Mouse (Mus musculus): ENCODE results near the gene Rec8. TPM values are rescaled to one million over a fixed set of nuclear protein-coding genes. Genes with fewer than 3 reads are reported as not detected.

The Rec8 gene
- total RNA-seq, 2 experiments from 2014 or later: 0.53 to 0.67 TPM

GRCm38 (mm10) chr14:55591331-55591891 is 26.4 kb upstream of the Rec8 start, which contains the start of gene Rnf31:
Rnf31 (plus strand) TSS chr14:55591708.
- intact Hi-C loops (cut with DNase I): no loop called here
- DNase-seq: peak; percentile 96

GRCm38 (mm10) chr14:55592226-55592625 is 25.6 kb upstream of the Rec8 start:
- DNase-seq: peak in 1 of 2 experiments; percentile 40
- intact Hi-C loops (cut with DNase I): no loop called here

GRCm38 (mm10) chr14:55596036-55596690 is 21.7 kb upstream of the Rec8 start:
- intact Hi-C loops (cut with DNase I): no loop called here
- no peak for DNase-seq

- DNase-seq: no peak
- intact Hi-C loops (cut with DNase I): no loop called here
Measured at GRCm38 (mm10) chr14:55598521-55599390, 19.1 kb upstream of the Rec8 start.

GRCm38 (mm10) chr14:55603271-55603632 is 14.6 kb upstream of the Rec8 start, which contains the start of gene Irf9:
Irf9 (plus strand) TSS chr14:55603571.
- intact Hi-C loops (cut with DNase I): loop anchor here (5.0 kb wide), 1 partner anchor 106 kb away; no protein-coding TSS in a partner anchor
- no peak for DNase-seq

- intact Hi-C loops (cut with DNase I): loop anchor here (1.0 to 5.0 kb wide), 2 partner anchors 44 to 107 kb away; partner anchors contain the start of genes A730061H03Rik and Dcaf11
- peak; percentile 93 to 95 for DNase-seq
Measured at GRCm38 (mm10) chr14:55603633-55604576, 13.9 kb upstream of the Rec8 start.

- intact Hi-C loops (cut with DNase I): loop anchor here (1.0 to 5.0 kb wide), 2 partner anchors 45 to 108 kb away; partner anchors contain the start of genes A730061H03Rik and Dcaf11
Measured at GRCm38 (mm10) chr14:55604823-55605222, 13.0 kb upstream of the Rec8 start.

GRCm38 (mm10) chr14:55605743-55606459 is 11.9 kb upstream of the Rec8 start:
- intact Hi-C loops (cut with DNase I): no loop called here
- DNase-seq: no peak

More at GRCm38 (mm10) chr14:55604823-55605222, 13.0 kb upstream of the Rec8 start:
- DNase-seq: no peak

- DNase-seq: no peak
- intact Hi-C loops (cut with DNase I): no loop called here
Measured at GRCm38 (mm10) chr14:55608339-55608738, 9.5 kb upstream of the Rec8 start.

- intact Hi-C loops (cut with DNase I): no loop called here
- no peak for DNase-seq
Measured at GRCm38 (mm10) chr14:55613346-55613745, 4.5 kb upstream of the Rec8 start.

GRCm38 (mm10) chr14:55614565-55615178 is 3.2 kb upstream of the Rec8 start:
- intact Hi-C loops (cut with DNase I): no loop called here

GRCm38 (mm10) chr14:55615876-55616275 is 2.0 kb upstream of the Rec8 start:
- no peak for DNase-seq
- intact Hi-C loops (cut with DNase I): no loop called here

More at GRCm38 (mm10) chr14:55614565-55615178, 3.2 kb upstream of the Rec8 start:
- no peak for DNase-seq

- intact Hi-C loops (cut with DNase I): no loop called here
- no peak for DNase-seq
Measured at GRCm38 (mm10) chr14:55616844-55617243, 993 bp upstream of the Rec8 start.

- no peak for DNase-seq
- intact Hi-C loops (cut with DNase I): no loop called here
Measured at GRCm38 (mm10) chr14:55618486-55619195, 804 bp downstream of the Rec8 start.

GRCm38 (mm10) chr14:55628077-55628827 is 10.4 kb downstream of the Rec8 start:
- DNase-seq: peak; percentile 22 to 28
- intact Hi-C loops (cut with DNase I): loop anchor here (2.0 to 5.0 kb wide), 2 partner anchors 115 to 129 kb away; partner anchors contain the start of gene Cideb

GRCm38 (mm10) chr14:55629312-55629711 is 11.5 kb downstream of the Rec8 start:
- peak; percentile 35 to 69 for DNase-seq
- intact Hi-C loops (cut with DNase I): loop anchor here (2.0 to 5.0 kb wide), 2 partner anchors 113 to 128 kb away; partner anchors contain the start of gene Cideb

- intact Hi-C loops (cut with DNase I): no loop called here
- DNase-seq: no peak
Measured at GRCm38 (mm10) chr14:55634874-55635522, 17.2 kb downstream of the Rec8 start.
